Mouse (Mus musculus) adrenal gland, postnatal 36 days (tissue): ENCODE measurements around the gene Pradc1. TPM values are rescaled to one million over a fixed set of nuclear protein-coding genes. Genes with fewer than 3 reads are reported as not detected.
"Not testable (repeated sequence)": the region's sequence is repeated elsewhere in the genome, so short reads cannot be mapped to it uniquely, and the experiment has no call there.

Experiments used
- DNase-seq, 2 experiments: peaks; one replicate each; pipeline ENCODE4 v3.0.0; 2021; ENCODE audit warnings: mixed read lengths in 1 of 2
- total RNA-seq, 2 experiments: library from RNA; stranded (reverse); gene quantifications; 2 replicates each; pipeline ENCODE4 v1.2.3; 2021

The Pradc1 gene
- total RNA-seq, 2 experiments from 2014 or later = 11.5 to 14.4 TPM

GRCm38 (mm10) chr6:85450697-85451663, 790 bp downstream of the Pradc1 start, which contains the start of gene Cct7:
Gene Cct7 (plus strand): TSS chr6:85451514.
- DNase-seq = peak; percentile 99

GRCm38 (mm10) chr6:85450140-85450539, 1.6 kb downstream of the Pradc1 start:
- DNase-seq = not testable (repeated sequence)

GRCm38 (mm10) chr6:85447351-85447750, 4.4 kb downstream of the Pradc1 start:
- no peak for DNase-seq

GRCm38 (mm10) chr6:85445286-85445685, 6.5 kb downstream of the Pradc1 start:
- DNase-seq = no peak

GRCm38 (mm10) chr6:85444266-85444965, 7.4 kb downstream of the Pradc1 start:
- no peak for DNase-seq

GRCm38 (mm10) chr6:85443488-85444233, 8.1 kb downstream of the Pradc1 start:
- DNase-seq = peak; percentile 44 to 46

- no peak for DNase-seq
These were observed 10.6 kb downstream of the Pradc1 start for GRCm38 (mm10) chr6:85441142-85441541.

- no peak for DNase-seq
These were observed 15.1 kb downstream of the Pradc1 start for GRCm38 (mm10) chr6:85436631-85437030.

GRCm38 (mm10) chr6:85436204-85436603, 15.6 kb downstream of the Pradc1 start:
- no peak for DNase-seq

GRCm38 (mm10) chr6:85433865-85434264, 17.9 kb downstream of the Pradc1 start:
- DNase-seq = no peak

GRCm38 (mm10) chr6:85431842-85432431, 19.8 kb downstream of the Pradc1 start, which contains the start of gene Smyd5:
Gene Smyd5 (plus strand): TSS chr6:85431989.
- DNase-seq = peak; percentile 93 to 97

GRCm38 (mm10) chr6:85431274-85431841, 20.4 kb downstream of the Pradc1 start:
- DNase-seq = no peak

- DNase-seq = peak in 1 of 2 experiments; percentile 23
These were observed 27.9 kb downstream of the Pradc1 start, which contains the start of gene Noto for GRCm38 (mm10) chr6:85423836-85424379. Gene Noto (plus strand): TSS chr6:85423886.

- DNase-seq = no peak
These were observed 32.6 kb downstream of the Pradc1 start for GRCm38 (mm10) chr6:85419150-85419549.

GRCm38 (mm10) chr6:85415829-85416228, 35.9 kb downstream of the Pradc1 start:
- DNase-seq = no peak

GRCm38 (mm10) chr6:85410771-85411273, 40.9 kb downstream of the Pradc1 start:
- DNase-seq = peak; percentile 54 to 59

GRCm38 (mm10) chr6:85409003-85409402, 42.8 kb downstream of the Pradc1 start:
- no peak for DNase-seq

GRCm38 (mm10) chr6:85403039-85403438, 48.7 kb downstream of the Pradc1 start:
- DNase-seq = no peak

- no peak for DNase-seq
These were observed 49.2 kb downstream of the Pradc1 start for GRCm38 (mm10) chr6:85402613-85403012.

- no peak for DNase-seq
These were observed 52.1 kb downstream of the Pradc1 start for GRCm38 (mm10) chr6:85399715-85400114.

- DNase-seq = peak; percentile 63 to 71
These were observed 54.6 kb downstream of the Pradc1 start for GRCm38 (mm10) chr6:85397165-85397564.
